Mouse (Mus musculus) testis, adult 2 months (tissue): Measurements from ENCODE around the gene Ppp1r13b.

Experiments
- CTCF ChIP-seq: fragments of 200-500 bp; IDR thresholded peaks from 2 replicates; pipeline ENCODE4 v1.5.1; 2012; ENCODE audit warnings: low read depth, mild to moderate bottlenecking, inconsistent platforms, low read length, moderate library complexity; ENCODE audit not compliant: control insufficient read depth, insufficient read depth, insufficient replicate concordance
- POLR2A ChIP-seq: fragments of 200-500 bp; IDR thresholded peaks from 2 replicates; pipeline ENCODE4 v1.6.1; 2012; ENCODE audit warnings: low read depth, mild to moderate bottlenecking, inconsistent platforms, low read length, moderate library complexity; ENCODE audit not compliant: control insufficient read depth

DNA sequence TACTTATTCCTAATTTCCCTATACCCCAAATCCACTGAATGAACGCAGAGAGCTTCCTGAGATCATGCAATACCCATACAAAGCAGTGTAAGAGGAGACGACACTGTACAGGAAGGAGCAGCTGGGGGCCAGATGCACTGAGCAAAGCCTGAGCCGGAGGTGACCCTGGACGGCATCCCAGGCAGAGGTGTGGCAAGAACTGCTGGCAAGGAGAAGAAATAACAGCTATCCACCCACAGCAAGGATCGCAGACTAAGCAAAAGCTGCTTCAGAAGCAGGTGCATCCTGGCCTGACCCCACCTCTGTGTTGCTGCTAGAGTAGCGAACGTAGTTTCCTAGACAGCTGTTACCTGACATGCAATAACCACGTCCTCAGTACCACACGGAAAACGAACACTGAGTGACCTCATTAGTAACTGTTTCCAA, 54.9 kb downstream of the Ppp1r13b start:
- no peak for TF ChIP-seq POLR2A
- TF ChIP-seq CTCF, result no peak
